Mouse (Mus musculus): ENCODE results near the gene Zfp606. TPM values are rescaled to one million over a fixed set of nuclear protein-coding genes. Genes with fewer than 3 reads are reported as not detected.
A peak's percentile ranks its signal among the peaks of the same experiment; 100 is the strongest.

Zfp606 gene
- total RNA-seq, 1 experiment: 8.3 TPM

GRCm38 (mm10) chr7:12485956-12486355, 7.9 kb downstream of the Zfp606 start:
- H3K4me3 ChIP-seq (ENCODE audit: insufficient read depth in 1 of 2, low read depth in 1 of 2, low read length in 2 of 2, poor library complexity in 1 of 2, severe bottlenecking in 1 of 2): no peak overlapping the region
- TF ChIP-seq CHD2 (IDR thresholded peaks at IDR 0.05; ENCODE audit: low read depth, low read length) (no peak), ZC3H11A (IDR thresholded peaks at IDR 0.05; ENCODE audit: borderline replicate concordance, low read depth, low read length) (peak; percentile 50; the same call in 1 of the 2 replicates)
- in situ Hi-C loops (cut with MboI; ENCODE audit: low sequenced_read_pairs in 2 of 2, unreplicated experiment in 2 of 2): no loop called here
- peak; percentile 25 for DNase-seq (ENCODE audit: low read depth, low spot score)
- no peak overlapping the region for H3K9ac ChIP-seq (ENCODE audit: insufficient read depth, low read depth, low read length, poor library complexity, severe bottlenecking)
- no peaks in the 10 kb centered on the region for H3K4me1 ChIP-seq (ENCODE audit: control insufficient read depth in 2 of 2, insufficient read depth in 2 of 2, low read length in 2 of 2, poor library complexity in 1 of 2)
- no peak overlapping the region for H3K27ac ChIP-seq (ENCODE audit: insufficient read depth, low read depth, low read length, poor library complexity, severe bottlenecking)
- H3K9me3 ChIP-seq (ENCODE audit: control insufficient read depth, insufficient read depth, low read depth, low read length): no peaks in the 10 kb centered on the region
- peaks cover 8% of the 10 kb centered on the region for H3K36me3 ChIP-seq (ENCODE audit: control insufficient read depth, insufficient read depth, low read length, poor library complexity, severe bottlenecking)

GRCm38 (mm10) chr7:12486691-12487090, 8.6 kb downstream of the Zfp606 start:
- in situ Hi-C loops (cut with MboI; ENCODE audit: low sequenced_read_pairs in 2 of 2, unreplicated experiment in 2 of 2): no loop called here
- no peaks in the 10 kb centered on the region for H3K4me1 ChIP-seq (ENCODE audit: control insufficient read depth in 2 of 2, insufficient read depth in 2 of 2, low read length in 2 of 2, poor library complexity in 1 of 2)
- H3K4me3 ChIP-seq (ENCODE audit: insufficient read depth in 1 of 2, low read depth in 1 of 2, low read length in 2 of 2, poor library complexity in 1 of 2, severe bottlenecking in 1 of 2): no peak overlapping the region
- TF ChIP-seq ZNF384 (IDR thresholded peaks at IDR 0.05; ENCODE audit: low read depth, low read length): no peak
- TF ChIP-seq CHD2 (IDR thresholded peaks at IDR 0.05; ENCODE audit: low read depth, low read length): no peak
- no peak for TF ChIP-seq HCFC1 (IDR thresholded peaks at IDR 0.05; ENCODE audit: borderline replicate concordance, insufficient read depth, low read length)
- TF ChIP-seq MAFK (IDR thresholded peaks at IDR 0.05; ENCODE audit: insufficient read depth, low read depth, low read length): no peak
- no peak for TF ChIP-seq ZC3H11A (IDR thresholded peaks at IDR 0.05; ENCODE audit: borderline replicate concordance, low read depth, low read length)
- no peaks in the 10 kb centered on the region for H3K9me3 ChIP-seq (ENCODE audit: control insufficient read depth, insufficient read depth, low read depth, low read length)
- DNase-seq (ENCODE audit: low read depth, low spot score): no peak
- no peak overlapping the region for H3K9ac ChIP-seq (ENCODE audit: insufficient read depth, low read depth, low read length, poor library complexity, severe bottlenecking)
- no peak overlapping the region for H3K27ac ChIP-seq (ENCODE audit: insufficient read depth, low read depth, low read length, poor library complexity, severe bottlenecking)
- H3K36me3 ChIP-seq (ENCODE audit: control insufficient read depth, insufficient read depth, low read length, poor library complexity, severe bottlenecking): peaks cover 2% of the 10 kb centered on the region; the same call in 1 of the 2 replicates

- in situ Hi-C loops (cut with MboI; ENCODE audit: low sequenced_read_pairs in 2 of 2, unreplicated experiment in 2 of 2): no loop called here
- Histone ChIP-seq H3K9ac (ENCODE audit: insufficient read depth, low read depth, low read length, poor library complexity, severe bottlenecking) (no peak overlapping the region), H3K36me3 (ENCODE audit: control insufficient read depth, insufficient read depth, low read length, poor library complexity, severe bottlenecking) (no peaks in the 10 kb centered on the region), H3K27ac (ENCODE audit: insufficient read depth, low read depth, low read length, poor library complexity, severe bottlenecking) (no peak overlapping the region), H3K9me3 (ENCODE audit: control insufficient read depth, insufficient read depth, low read depth, low read length) (no peaks in the 10 kb centered on the region), H3K4me3 (ENCODE audit: insufficient read depth in 1 of 2, low read depth in 1 of 2, low read length in 2 of 2, poor library complexity in 1 of 2, severe bottlenecking in 1 of 2) (no peak overlapping the region), H3K4me1 (ENCODE audit: control insufficient read depth in 2 of 2, insufficient read depth in 2 of 2, low read length in 2 of 2, poor library complexity in 1 of 2) (no peaks in the 10 kb centered on the region)
- TF ChIP-seq ZC3H11A (IDR thresholded peaks at IDR 0.05; ENCODE audit: borderline replicate concordance, low read depth, low read length): no peak
- no peak for TF ChIP-seq CHD2 (IDR thresholded peaks at IDR 0.05; ENCODE audit: low read depth, low read length)
- no peak for TF ChIP-seq MAFK (IDR thresholded peaks at IDR 0.05; ENCODE audit: insufficient read depth, low read depth, low read length)
- TF ChIP-seq ZNF384 (IDR thresholded peaks at IDR 0.05; ENCODE audit: low read depth, low read length): no peak
- TF ChIP-seq HCFC1 (IDR thresholded peaks at IDR 0.05; ENCODE audit: borderline replicate concordance, insufficient read depth, low read length): no peak
- DNase-seq (ENCODE audit: low read depth, low spot score): no peak
These were observed 32.8 kb downstream of the Zfp606 start for GRCm38 (mm10) chr7:12510913-12511312.

- Histone ChIP-seq H3K27ac (ENCODE audit: insufficient read depth, low read depth, low read length, poor library complexity, severe bottlenecking) (no peak within 1 kb of the TSS), H3K9ac (ENCODE audit: insufficient read depth, low read depth, low read length, poor library complexity, severe bottlenecking) (no peak within 1 kb of the TSS), H3K36me3 (ENCODE audit: control insufficient read depth, insufficient read depth, low read length, poor library complexity, severe bottlenecking) (no peaks in the 10 kb centered on the region), H3K4me3 (ENCODE audit: insufficient read depth in 1 of 2, low read depth in 1 of 2, low read length in 2 of 2, poor library complexity in 1 of 2, severe bottlenecking in 1 of 2) (no peak within 1 kb of the TSS), H3K9me3 (ENCODE audit: control insufficient read depth, insufficient read depth, low read depth, low read length) (no peaks in the 10 kb centered on the region), H3K4me1 (ENCODE audit: control insufficient read depth in 2 of 2, insufficient read depth in 2 of 2, low read length in 2 of 2, poor library complexity in 1 of 2) (no peaks in the 10 kb centered on the region)
- TF ChIP-seq CHD2 (IDR thresholded peaks at IDR 0.05; ENCODE audit: low read depth, low read length): no peak
- no peak for TF ChIP-seq ZNF384 (IDR thresholded peaks at IDR 0.05; ENCODE audit: low read depth, low read length)
- in situ Hi-C loops (cut with MboI; ENCODE audit: low sequenced_read_pairs in 2 of 2, unreplicated experiment in 2 of 2): no loop called here
- DNase-seq (ENCODE audit: low read depth, low spot score): no peak
These were observed 34.1 kb downstream of the Zfp606 start, which contains the start of gene 2900092C05Rik for GRCm38 (mm10) chr7:12512217-12512616. 2900092C05Rik (plus strand) TSS chr7:12512517.

Other genes with a start within 250 kb of the Zfp606 start
- gene Vmn1r81, start 210.0 kb upstream of the Zfp606 start, total RNA-seq (2012; rRNA removed): not detected in 2 replicates
- not detected in 2 replicates for gene Vmn1r82, start 177.9 kb upstream of the Zfp606 start, total RNA-seq (2012; rRNA removed)
- gene Vmn1r83, start 148.8 kb upstream of the Zfp606 start, total RNA-seq (2012; rRNA removed): not detected in 2 replicates
- gene Vmn1r84, start 109.0 kb upstream of the Zfp606 start, total RNA-seq (2012; rRNA removed): not detected in 2 replicates
- gene Zfp551, start 55.5 kb upstream of the Zfp606 start, total RNA-seq (2012; rRNA removed): 2.4 and 2.5 TPM in 2 replicates
- gene 2900092C05Rik, start 34.2 kb downstream of the Zfp606 start, total RNA-seq (2012; rRNA removed): not detected in 2 replicates
- gene Vmn2r53, start 130.5 kb downstream of the Zfp606 start, total RNA-seq (2012; rRNA removed): not detected in 2 replicates
- gene Vmn2r54, start 162.0 kb downstream of the Zfp606 start, total RNA-seq (2012; rRNA removed): not detected in 2 replicates
- not detected in 2 replicates for gene Vmn2r55, start 206.7 kb downstream of the Zfp606 start, total RNA-seq (2012; rRNA removed)

Measured in ES-E14 (cell line).